Mouse (Mus musculus) midbrain, embryonic 11.5 days (tissue): ENCODE data around the gene Sap18b. TPM values are rescaled to one million over a fixed set of nuclear protein-coding genes. Genes with fewer than 3 reads are reported as not detected.
A peak's percentile ranks its signal among the peaks of the same experiment; 100 is the strongest.

Experiments used
- ATAC-seq: fragments of 200-750 bp; cut with Nextera tagmentation; 2 replicates; pipeline ENCODE4 v1.8.0; 2017; ENCODE audit warnings: moderate TSS enrichment, moderate library complexity; ENCODE audit not compliant: low FRiP score
- DNase-seq: peaks from one replicate; pipeline ENCODE4 v3.0.0; 2015; ENCODE audit warnings: low spot score; ENCODE audit errors: missing footprints
- H3K27ac ChIP-seq: fragments of 300-500 bp; sonication (generic); 2 replicates; pipeline ENCODE4 v1.5.1; 2014; ENCODE audit warnings: low read depth, low read length
- H3K27me3 ChIP-seq: fragments of 300-500 bp; sonication (generic); 2 replicates; pipeline ENCODE4 v1.6.1; 2014; ENCODE audit warnings: mild to moderate bottlenecking, low read length, moderate library complexity, mixed read lengths; ENCODE audit not compliant: control insufficient read depth, insufficient read depth
- H3K36me3 ChIP-seq: fragments of 300-500 bp; sonication (generic); 2 replicates; pipeline ENCODE4 v1.6.1; 2014; ENCODE audit warnings: mild to moderate bottlenecking, low read length, moderate library complexity, mixed read lengths; ENCODE audit not compliant: control insufficient read depth, insufficient read depth
- H3K4me1 ChIP-seq: fragments of 300-500 bp; sonication (generic); 2 replicates; pipeline ENCODE4 v1.6.1; 2014; ENCODE audit warnings: low read length; ENCODE audit not compliant: control insufficient read depth, insufficient read depth
- H3K4me2 ChIP-seq: fragments of 300-500 bp; sonication (generic); 2 replicates; pipeline ENCODE4 v1.6.1; 2014; ENCODE audit warnings: mild to moderate bottlenecking, moderate library complexity
- H3K4me3 ChIP-seq: fragments of 300-500 bp; sonication (generic); 2 replicates; pipeline ENCODE4 v1.5.1; 2014; ENCODE audit warnings: low read depth, low read length
- H3K9ac ChIP-seq: fragments of 300-500 bp; sonication (generic); 2 replicates; pipeline ENCODE4 v1.6.1; 2014; ENCODE audit warnings: low read length
- H3K9me3 ChIP-seq: fragments of 300-500 bp; sonication (generic); 2 replicates; pipeline ENCODE4 v1.6.1; 2016; ENCODE audit warnings: low read length; ENCODE audit not compliant: control insufficient read depth
- WGBS: fragments of 180-500 bp; shearing (Covaris S2); extraction: QIAGEN DNeasy Blood & Tissue Kit; methylation state at CpG from one replicate; pipeline ENCODE4 v1.1.7; 2014; 5-methylcytosine and 5-hydroxymethylcytosine counted together
- polyA plus RNA-seq: library from polyadenylated mRNA; unstranded; fragments of >200 nt; fragmentation: Nextera tagmentation; extraction: Ambion mirVana; gene quantifications from 2 replicates; pipeline ENCODE4 v1.2.1, GENCODE M21; 2014

Sap18b gene
- polyA plus RNA-seq, 1 experiment from 2014 or later: 398 TPM

DNA sequence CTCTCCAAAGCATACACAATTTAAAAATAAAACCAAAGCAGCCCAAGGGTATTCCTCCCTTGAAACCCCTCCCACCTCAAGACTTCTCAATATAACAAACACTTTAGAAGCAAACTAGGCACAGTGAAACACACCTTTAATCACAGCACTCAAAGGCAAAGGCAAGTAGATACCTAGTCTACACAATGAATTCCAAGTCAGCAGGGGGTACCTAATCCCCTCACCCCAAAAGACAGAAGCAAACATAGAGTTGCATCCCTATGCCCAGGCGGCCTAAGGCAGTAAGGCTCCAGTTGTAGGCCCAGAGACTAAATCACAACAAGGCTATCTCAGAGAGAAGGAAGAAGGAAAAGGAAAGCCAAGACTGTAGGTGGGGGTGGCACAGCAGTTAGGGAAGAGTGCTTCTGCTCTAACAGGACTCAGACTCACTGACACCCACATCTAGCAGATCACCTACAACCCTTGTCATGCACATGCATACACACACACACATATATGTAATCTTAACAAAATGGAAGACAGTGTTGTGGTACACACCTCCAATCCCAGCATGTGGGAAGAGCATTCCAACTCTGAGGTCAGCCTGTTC, 23.6 kb upstream of the Sap18b start:
- WGBS: 62% methylated on average over 1 of the region's 1 CpGs
- Histone ChIP-seq H3K27me3 (no peaks in the 10 kb centered on the region), H3K4me3 (no peak overlapping the region), H3K9me3 (no peaks in the 10 kb centered on the region), H3K9ac (no peak overlapping the region), H3K4me1 (peaks cover 8% of the 10 kb centered on the region), H3K36me3 (peaks cover 5% of the 10 kb centered on the region; the same call in 1 of the 2 replicates), H3K4me2 (no peak overlapping the region), H3K27ac (no peak overlapping the region)
- ATAC-seq (no peak), DNase-seq (peak; percentile 37)

DNA sequence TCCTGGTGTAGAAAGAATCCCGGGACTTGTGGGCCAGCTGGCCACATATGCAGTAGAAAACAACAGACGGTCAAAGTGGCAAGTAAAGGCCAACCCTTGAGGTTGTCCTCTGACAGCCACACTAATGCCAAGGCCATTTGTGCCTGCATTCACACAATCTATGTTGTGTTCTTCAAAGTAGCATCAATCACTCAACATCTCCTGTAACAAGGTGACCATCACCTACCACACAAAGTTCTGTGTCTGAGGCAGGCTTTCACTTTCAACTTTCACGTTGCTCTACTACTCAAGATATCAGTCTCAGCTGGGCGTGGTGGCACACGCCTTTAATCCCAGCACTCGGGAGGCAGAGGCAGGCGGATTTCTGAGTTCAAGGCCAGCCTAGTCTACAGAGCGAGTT, 22.9 kb upstream of the Sap18b start:
- H3K4me1 ChIP-seq: peaks cover 8% of the 10 kb centered on the region
- no peaks in the 10 kb centered on the region for H3K27me3 ChIP-seq
- WGBS: 92% methylated on average over 8 of the region's 8 CpGs

DNA sequence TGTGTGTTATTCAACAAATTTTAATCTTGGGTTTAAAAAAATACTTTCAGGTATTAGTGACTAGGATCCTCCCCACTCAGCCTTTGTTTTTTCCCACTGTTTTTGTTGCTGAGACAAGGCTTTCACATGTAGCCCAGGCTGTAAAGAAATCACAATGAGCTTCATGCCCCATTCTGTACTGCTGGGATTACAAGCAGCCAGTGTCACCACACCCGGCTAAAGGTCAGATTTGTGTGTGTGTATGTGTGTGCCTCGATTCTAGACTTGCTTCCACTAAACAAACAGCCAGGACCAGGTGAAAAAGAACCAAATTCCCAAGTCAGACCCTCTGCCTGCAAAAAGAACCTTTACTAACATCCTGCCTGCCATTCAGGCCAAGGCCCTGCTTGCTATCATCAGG, 19.7 kb upstream of the Sap18b start:
- 51% methylated on average over 2 of the region's 2 CpGs for WGBS
- peaks cover 2% of the 10 kb centered on the region; the same call in 1 of the 2 replicates for H3K36me3 ChIP-seq
- H3K9ac ChIP-seq: peak overlapping the region; percentile 97; the same call in 1 of the 2 replicates
- no peak overlapping the region for H3K27ac ChIP-seq
- peaks cover 8% of the 10 kb centered on the region for H3K4me1 ChIP-seq
- peak; percentile 83 for DNase-seq
- ATAC-seq: no peak
- no peaks in the 10 kb centered on the region for H3K9me3 ChIP-seq
- H3K4me2 ChIP-seq: peak overlapping the region; percentile 62
- peak overlapping the region; percentile 99 for H3K4me3 ChIP-seq
- H3K27me3 ChIP-seq: no peaks in the 10 kb centered on the region

More for the DNA sequence above, 22.9 kb upstream of the Sap18b start:
- no peaks in the 10 kb centered on the region for H3K9me3 ChIP-seq
- no peak overlapping the region for H3K4me3 ChIP-seq
- H3K36me3 ChIP-seq: peaks cover 5% of the 10 kb centered on the region; the same call in 1 of the 2 replicates
- H3K27ac ChIP-seq: no peak overlapping the region
- DNase-seq (peak; percentile 75), ATAC-seq (no peak)
- no peak overlapping the region for H3K9ac ChIP-seq
- H3K4me2 ChIP-seq: no peak overlapping the region

DNA sequence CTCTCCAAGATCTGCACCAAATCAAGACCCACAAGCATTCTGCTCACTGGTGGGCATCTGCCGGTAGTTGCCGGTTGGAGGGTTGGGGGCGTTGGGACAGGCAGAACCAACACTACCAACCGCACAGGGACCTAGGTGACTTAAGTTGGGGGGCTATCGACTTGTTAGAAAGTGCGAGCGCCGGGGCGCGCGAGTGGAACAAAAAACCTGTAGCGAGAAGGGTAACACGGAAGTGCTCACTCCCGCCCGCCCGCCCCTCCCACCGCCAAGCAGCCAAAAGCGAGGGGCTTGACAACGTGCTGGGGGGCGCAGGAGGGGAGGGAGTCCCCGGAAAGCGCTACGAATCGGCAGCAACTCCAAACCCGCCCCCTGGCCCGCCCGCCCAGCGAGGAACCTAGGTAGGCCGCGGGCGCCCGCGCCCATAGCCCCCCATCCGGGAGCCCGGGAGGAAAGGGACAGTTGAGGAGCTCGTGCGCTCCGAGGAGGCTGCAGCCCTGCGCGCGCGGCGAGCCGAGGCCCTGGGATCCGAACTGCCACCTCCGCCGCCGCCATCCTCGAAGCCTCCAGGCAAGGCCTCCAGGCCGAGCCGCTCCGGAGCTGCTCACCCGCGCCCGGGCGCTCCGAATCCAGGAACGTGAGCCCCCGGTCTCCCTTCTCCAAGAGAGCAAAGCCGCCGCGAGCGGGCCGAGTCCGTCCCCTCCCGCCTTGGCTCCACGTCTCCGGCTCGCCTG, 18.5 kb upstream of the Sap18b start:
- Histone ChIP-seq H3K27me3 (no peaks in the 10 kb centered on the region), H3K4me1 (peaks cover 8% of the 10 kb centered on the region), H3K4me3 (peak overlapping the region; percentile 99), H3K36me3 (peaks cover 2% of the 10 kb centered on the region; the same call in 1 of the 2 replicates), H3K27ac (peak overlapping the region; percentile 80), H3K9ac (peak overlapping the region; percentile 97), H3K4me2 (peak overlapping the region; percentile 62), H3K9me3 (no peaks in the 10 kb centered on the region)
- ATAC-seq (peak; percentile 8), DNase-seq (peak; percentile 90)
- under 1% methylated on average over 61 of the region's 69 CpGs for WGBS

DNA sequence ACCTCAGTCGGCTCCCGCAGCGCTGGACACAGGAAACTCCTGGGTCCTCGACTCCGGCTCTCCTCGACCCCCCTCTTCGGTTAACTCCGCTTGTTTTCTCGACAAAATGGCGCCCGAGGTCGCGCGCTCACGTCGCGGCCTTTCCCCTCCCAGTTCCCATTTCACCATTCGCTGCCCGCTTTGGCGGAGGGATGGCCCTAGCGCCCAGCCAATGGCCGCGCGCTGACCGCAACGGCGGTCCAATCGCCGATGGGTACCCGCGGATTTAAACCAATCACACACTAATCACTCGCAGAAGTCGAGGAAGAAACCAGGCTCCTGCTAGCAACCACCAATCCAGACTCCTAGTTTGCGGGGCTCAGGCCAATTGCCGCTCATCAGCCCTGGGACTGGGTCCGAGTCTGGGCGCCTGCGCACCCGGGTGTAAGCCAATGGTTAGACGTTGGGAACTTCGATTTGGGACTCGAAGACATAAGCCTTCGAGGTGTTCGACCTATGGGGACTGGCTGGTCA, 17.8 kb upstream of the Sap18b start, which contains the start of gene Cnot1:
Gene Cnot1 (minus strand): TSS at position 134 of the 513 bp plus-strand sequence.
- DNase-seq: peak; percentile 99
- Histone ChIP-seq H3K27me3 (no peaks in the 10 kb centered on the region), H3K4me2 (peak within 1 kb of the TSS; percentile 62), H3K27ac (peak within 1 kb of the TSS; percentile 80), H3K4me3 (peak within 1 kb of the TSS; percentile 99), H3K9me3 (no peaks in the 10 kb centered on the region), H3K9ac (peak within 1 kb of the TSS; percentile 97), H3K36me3 (no peaks in the 10 kb centered on the region), H3K4me1 (peaks cover 8% of the 10 kb centered on the region)
- ATAC-seq: peak; percentile 97
- WGBS: under 1% methylated on average over 44 of the region's 44 CpGs

DNA sequence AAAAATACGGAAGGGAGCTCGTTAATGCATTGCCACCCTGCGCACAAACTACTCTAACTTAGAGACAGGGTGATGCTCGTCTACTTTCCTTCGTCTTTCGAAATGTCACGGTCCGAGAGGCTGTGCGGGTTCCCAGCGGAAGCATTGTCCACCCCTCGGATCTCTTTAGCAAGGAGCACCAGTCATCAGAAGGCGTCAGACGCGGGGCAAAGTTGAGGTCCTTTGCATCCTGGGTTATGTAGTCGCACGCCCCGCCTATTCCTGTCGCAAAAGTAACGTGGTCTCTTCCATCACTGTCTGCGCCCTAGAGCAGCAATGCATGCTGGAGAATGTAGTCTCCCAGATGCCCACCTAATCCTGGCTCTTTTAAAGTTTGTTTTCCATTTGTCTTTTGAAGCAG, 17.3 kb upstream of the Sap18b start:
- Histone ChIP-seq H3K9me3 (no peaks in the 10 kb centered on the region), H3K4me3 (peak overlapping the region; percentile 99), H3K36me3 (no peaks in the 10 kb centered on the region), H3K4me1 (peaks cover 8% of the 10 kb centered on the region), H3K9ac (peak overlapping the region; percentile 52; the same call in 1 of the 2 replicates), H3K4me2 (peak overlapping the region; percentile 57), H3K27me3 (no peaks in the 10 kb centered on the region), H3K27ac (peak overlapping the region; percentile 75)
- DNase-seq (peak; percentile 98), ATAC-seq (peak; percentile 91)
- WGBS: 0% methylated on average over 20 of the region's 20 CpGs

DNA sequence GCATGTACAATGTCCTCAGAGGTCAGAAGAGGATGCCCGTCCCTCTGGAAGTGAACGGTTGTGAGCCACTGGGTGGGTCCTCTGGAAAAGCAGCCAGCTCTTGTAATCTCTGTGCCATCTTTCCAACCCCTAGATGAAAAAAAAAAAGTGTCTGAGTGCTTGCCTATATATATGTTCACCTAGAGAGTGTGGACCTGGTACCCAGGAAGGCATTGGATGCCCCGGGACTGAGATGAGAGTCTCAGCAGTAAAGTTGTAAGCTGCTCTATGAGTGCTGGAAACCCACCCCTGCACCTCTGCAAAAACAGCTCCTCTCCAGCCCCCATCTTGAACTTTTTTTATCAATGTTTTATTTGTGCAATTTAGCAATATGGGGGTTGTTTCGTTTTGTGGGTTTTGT, 16.5 kb upstream of the Sap18b start:
- H3K4me2 ChIP-seq: no peak overlapping the region
- no peak overlapping the region for H3K27ac ChIP-seq
- no peaks in the 10 kb centered on the region for H3K27me3 ChIP-seq
- DNase-seq (peak; percentile 56), ATAC-seq (no peak)
- WGBS: 87% methylated on average over 4 of the region's 4 CpGs
- no peak overlapping the region for H3K9ac ChIP-seq
- no peaks in the 10 kb centered on the region for H3K9me3 ChIP-seq
- peaks cover 8% of the 10 kb centered on the region for H3K4me1 ChIP-seq
- H3K4me3 ChIP-seq: no peak overlapping the region
- H3K36me3 ChIP-seq: no peaks in the 10 kb centered on the region

DNA sequence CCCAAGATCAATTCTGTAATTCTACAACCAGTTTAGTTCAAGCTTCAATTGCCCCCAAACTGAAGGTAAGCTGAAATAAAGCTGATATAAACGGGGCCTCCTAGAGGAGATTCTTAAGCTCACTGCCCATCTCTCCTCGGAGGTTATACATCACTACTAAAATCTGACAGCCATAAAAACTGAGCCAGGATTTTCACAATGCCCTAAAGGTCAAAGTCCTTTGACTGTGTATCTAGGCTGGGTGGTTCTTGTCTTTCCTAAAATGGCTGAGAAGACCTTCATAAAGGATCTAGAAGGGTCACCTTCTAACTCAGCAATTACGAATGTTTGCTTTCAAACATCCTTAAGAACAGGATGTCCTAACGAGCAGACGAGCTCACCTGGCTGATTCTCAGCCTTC, 16.0 kb upstream of the Sap18b start:
- peaks cover 8% of the 10 kb centered on the region for H3K4me1 ChIP-seq
- H3K4me2 ChIP-seq: no peak overlapping the region
- H3K9ac ChIP-seq: no peak overlapping the region
- no peaks in the 10 kb centered on the region for H3K36me3 ChIP-seq
- H3K9me3 ChIP-seq: no peaks in the 10 kb centered on the region
- ATAC-seq (no peak), DNase-seq (no peak)
- no peaks in the 10 kb centered on the region for H3K27me3 ChIP-seq
- WGBS: 89% methylated on average over 5 of the region's 5 CpGs
- no peak overlapping the region for H3K4me3 ChIP-seq
- H3K27ac ChIP-seq: no peak overlapping the region

DNA sequence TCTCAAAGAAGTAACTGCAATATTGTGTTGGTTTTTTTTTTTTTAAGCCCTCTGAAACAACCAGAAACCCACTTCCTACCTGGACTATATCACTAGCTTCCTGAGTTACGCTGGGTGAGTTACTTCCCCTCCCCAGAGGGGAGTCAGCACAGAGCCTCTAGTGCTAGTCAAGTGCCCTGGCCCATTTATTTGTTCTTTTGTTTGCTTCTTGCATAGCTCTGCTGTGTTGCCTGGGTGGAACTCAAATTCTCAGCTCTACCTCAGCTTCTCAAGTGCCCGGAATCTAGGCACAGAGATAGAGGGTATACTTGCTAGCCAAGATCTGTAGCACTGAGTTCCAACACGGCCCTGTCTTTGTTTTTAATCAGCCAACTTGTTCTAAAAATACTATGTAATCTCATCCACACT, 15.0 kb upstream of the Sap18b start:
- 62% methylated on average over 3 of the region's 3 CpGs for WGBS
- H3K4me1 ChIP-seq: peaks cover 8% of the 10 kb centered on the region
- no peak overlapping the region for H3K27ac ChIP-seq
- ATAC-seq: no peak
- no peak overlapping the region for H3K4me2 ChIP-seq
- H3K4me3 ChIP-seq: no peak overlapping the region
- peak; percentile 26 for DNase-seq
- H3K27me3 ChIP-seq: no peaks in the 10 kb centered on the region
- H3K9ac ChIP-seq: no peak overlapping the region
- H3K36me3 ChIP-seq: no peaks in the 10 kb centered on the region
- no peaks in the 10 kb centered on the region for H3K9me3 ChIP-seq
